Mouse (Mus musculus) cerebellum, adult 9-11 months (tissue): ENCODE measurements around the gene Gm9747.

Source experiments
- DNase-seq: peaks from one replicate; pipeline ENCODE4 v3.0.0; 2022

The Gm9747 gene

DNA sequence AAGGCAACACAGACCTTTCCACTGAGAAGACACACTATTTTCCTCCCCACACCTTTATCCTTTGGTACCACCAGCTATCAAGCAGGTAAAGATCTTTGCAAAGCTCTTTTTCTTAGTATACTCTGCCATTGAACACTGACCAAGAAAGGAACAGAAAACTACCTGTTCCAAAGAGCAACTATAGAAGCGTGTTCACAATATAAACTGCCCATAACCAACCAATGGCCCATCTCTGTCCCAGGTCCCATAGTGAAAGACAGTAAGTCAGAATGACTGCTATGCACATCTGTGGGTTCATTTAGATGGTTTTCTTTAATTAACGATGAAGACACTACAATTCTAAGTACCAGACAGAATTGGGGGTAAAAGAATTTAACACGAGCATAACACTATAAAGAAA, at the start of gene Gm9747:
Gene Gm9747 (plus strand): TSS at position 301 of the 400 bp plus-strand sequence.
- no peak for DNase-seq

DNA sequence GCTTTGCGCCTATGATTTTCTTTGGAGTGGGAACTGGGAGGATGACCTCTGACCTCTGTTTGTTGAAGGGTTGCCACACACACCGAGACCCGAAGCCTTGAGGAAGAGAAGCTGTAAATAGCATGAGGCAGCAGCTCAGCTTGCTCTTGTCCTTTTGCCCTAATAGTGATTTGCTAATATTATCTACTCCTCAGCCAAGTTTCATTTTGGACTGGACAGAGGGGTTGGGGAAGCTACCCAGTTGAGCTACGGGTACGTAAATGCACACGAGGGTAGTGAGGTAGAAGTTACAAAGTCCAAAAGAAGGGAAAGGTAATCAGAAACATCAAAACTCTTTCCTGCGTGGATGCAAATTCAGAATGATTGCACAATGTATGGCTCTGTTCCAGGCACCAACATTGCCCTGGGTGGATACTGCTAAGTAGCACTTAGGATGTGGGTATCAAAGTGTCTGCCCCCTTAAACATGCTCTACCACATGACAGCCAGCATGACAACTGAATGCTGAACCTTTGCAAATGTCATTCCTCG, 48.9 kb upstream of the Gm9747 start:
- DNase-seq: no peak

- DNase-seq: no peak
Measured at GRCm38 (mm10) chr1:82188549-82189231, 44.2 kb upstream of the Gm9747 start.

GRCm38 (mm10) chr1:82189516-82189915, 43.4 kb upstream of the Gm9747 start:
- DNase-seq: no peak

GRCm38 (mm10) chr1:82191579-82191978, 41.3 kb upstream of the Gm9747 start:
- no peak for DNase-seq

- no peak for DNase-seq
Measured at GRCm38 (mm10) chr1:82199918-82200317, 33.0 kb upstream of the Gm9747 start.

- no peak for DNase-seq
Measured at GRCm38 (mm10) chr1:82200636-82201035, 32.3 kb upstream of the Gm9747 start.

- no peak for DNase-seq
Measured at GRCm38 (mm10) chr1:82207511-82207910, 25.4 kb upstream of the Gm9747 start.

DNA sequence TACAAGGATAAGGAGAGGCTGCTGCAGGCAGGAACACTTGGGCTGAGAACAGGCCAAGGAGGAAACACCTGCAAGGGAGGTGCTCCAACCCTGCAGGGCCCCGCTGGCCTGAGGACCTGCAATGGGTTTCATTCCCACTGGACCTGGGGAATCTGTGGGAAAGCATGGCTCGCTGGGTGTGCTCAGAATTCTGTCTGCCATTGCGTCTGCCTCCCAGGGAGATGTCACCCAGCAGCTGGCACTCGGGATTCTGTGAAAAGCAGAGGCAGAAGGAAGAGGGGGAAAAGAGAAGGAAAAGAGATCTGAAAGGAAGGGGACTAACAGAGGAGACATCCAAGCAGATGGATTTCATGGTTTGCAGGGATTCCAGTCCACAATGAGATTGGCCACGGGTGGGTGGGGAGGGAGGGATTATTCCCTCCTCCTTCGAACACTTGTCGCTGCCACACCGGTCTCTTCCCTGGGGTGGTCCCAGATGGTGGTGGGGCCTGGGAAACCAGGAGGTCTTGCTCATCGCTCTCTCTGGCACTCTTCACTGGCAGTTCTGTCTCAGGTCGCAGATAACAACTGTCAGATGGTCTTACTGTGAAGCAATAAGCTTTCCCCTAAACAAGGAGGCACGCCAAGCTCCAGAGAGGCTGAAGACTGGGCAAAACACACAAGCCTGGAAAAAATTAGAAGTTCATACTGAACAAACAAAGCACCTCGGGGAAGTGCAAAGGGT, 12.1 kb upstream of the Gm9747 start:
- DNase-seq: no peak

DNA sequence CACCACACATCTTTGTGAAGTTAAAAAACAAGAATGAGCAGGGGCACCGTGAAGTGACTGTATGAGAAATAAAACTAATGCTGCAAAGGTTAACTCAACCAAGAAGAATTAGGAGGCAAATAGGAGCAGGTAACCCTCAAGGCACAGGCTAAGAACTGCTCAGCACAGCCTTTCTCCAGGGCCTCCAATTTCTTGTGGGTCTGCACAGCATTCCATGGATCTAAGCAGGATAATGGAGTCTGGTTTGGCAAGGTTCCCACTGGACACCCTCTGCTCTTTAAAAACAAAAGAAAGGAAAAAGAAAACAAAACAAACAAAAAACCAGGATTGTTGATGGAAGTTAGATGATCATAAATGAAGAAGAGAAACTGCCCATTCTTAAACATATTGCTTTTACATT, 11.4 kb upstream of the Gm9747 start:
- no peak for DNase-seq

- no peak for DNase-seq
Measured at GRCm38 (mm10) chr1:82223042-82223795, 9.7 kb upstream of the Gm9747 start.

DNA sequence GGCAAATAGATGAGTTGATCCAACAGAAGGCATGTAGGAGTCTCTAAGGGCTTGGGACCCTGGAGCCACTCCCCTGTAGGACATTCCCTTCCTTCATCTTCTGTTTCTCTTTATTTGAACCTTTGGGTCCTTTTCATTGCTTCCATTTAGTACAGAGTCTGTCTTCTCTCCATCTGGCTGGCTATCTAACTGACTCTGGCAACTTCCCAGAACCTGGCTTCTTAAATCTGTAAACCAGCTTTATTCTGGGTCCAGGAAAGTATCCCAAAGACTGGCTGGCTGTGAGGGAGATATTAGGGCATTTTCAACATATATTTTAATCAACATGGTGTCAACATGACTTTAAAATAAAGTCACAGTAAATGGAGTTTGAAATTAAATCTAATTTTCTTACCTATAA, 4.1 kb upstream of the Gm9747 start:
- DNase-seq: no peak

- DNase-seq: no peak
Measured at GRCm38 (mm10) chr1:82234616-82235015, 1.7 kb downstream of the Gm9747 start.

- no peak for DNase-seq
Measured at GRCm38 (mm10) chr1:82235455-82236104, 2.7 kb downstream of the Gm9747 start.

- DNase-seq: no peak
Measured at GRCm38 (mm10) chr1:82238245-82238644, 5.3 kb downstream of the Gm9747 start.

DNA sequence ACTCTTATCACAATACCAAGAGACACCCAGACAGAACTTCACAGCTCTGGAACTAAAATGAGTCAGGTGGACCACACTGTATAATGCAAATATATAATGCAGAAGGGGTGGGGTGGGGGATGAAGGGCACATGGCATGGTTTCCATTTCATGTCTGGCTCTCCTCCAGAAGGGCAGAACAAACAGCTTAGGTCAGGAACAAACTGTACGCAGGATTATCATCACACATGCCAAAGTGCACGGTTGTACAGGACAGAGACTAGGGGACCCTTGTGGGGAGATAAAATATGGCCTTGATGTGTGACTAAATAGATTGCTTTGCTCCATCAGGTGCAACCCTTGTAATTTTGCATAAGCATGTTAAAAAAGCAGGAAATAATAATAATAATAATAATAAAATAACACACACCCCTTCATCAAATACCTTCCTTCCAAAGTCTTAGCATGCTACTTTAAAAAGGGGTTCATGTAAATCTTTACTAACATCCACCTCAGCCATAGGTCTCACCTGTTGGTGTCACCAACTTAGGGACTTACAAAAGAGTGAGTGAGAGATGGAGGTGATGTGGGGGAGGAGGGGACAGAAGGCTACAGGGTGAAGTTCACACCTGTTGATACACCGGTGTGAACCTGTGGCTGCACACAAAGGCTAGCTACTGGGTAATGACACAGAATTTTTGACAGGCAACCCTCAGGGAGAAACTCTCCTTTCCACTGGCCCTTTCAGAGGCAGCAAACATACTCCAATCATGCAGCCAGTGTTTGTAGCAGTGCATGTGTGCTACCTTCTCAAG, 6.7 kb downstream of the Gm9747 start:
- no peak for DNase-seq

DNA sequence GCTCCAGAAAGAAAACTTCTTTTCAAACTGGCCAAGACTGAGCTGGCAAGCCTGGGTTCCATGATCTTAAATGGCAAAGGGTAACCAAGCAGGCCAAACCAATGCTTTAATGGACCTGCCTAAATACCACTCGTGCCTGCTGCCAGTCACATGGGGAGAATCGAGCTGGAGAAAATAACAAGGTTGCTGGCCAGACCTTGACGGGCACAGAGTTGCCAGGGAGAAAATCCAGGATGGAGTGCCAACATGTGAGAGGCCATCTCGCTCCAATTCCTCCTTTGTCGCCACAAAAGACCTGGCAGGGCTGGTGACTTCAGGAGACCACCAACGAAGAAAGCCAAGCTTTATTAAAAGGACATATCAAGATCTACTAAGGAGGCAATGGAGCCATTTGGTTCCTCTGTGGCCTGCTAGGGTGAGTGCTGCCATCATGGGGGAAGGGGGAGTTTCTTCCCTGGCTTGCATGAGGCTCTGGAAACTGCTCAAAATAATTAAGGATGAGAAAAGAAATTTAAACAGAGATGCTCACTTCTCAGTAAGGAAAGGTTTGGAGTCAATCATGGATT, 10.4 kb downstream of the Gm9747 start:
- DNase-seq: peak; percentile 72

- DNase-seq: no peak
Measured at GRCm38 (mm10) chr1:82245002-82245401, 12.1 kb downstream of the Gm9747 start.

DNA sequence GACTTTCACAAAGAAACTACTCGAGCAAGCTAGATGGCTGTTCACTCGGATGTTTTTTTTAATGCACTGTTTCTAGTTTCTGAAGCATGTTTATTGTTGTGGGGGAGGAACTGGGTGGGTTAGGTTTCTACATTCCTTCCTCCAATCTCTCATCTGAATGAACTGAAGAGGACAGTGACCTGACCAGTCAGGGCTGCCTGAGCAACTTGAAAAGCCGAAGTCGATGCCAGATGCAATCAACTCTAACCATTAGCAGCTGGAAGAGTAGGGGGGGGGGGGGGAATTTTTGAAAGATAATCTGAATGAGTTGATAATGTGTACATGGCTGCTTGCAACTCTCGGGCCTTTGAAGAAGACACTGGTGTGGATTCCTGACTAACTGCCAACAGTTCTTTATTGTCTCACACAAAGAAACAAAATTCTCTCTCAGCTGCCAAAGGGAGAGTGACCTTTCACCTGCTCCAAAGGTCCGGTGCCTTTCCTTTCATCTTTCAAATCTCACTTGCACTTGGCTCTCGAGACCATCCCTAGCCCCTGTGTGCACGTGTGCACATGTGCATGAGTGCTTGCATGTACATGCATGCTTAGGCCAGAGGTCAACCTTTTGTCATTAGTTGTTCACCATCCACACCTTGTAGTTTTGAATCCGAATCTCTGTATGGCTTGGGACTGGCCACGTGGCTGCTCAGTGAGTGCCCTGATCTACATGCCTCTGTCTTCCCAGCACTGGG, 14.5 kb downstream of the Gm9747 start:
- DNase-seq: no peak

- DNase-seq: no peak
Measured at GRCm38 (mm10) chr1:82253789-82254445, 21.0 kb downstream of the Gm9747 start.

- DNase-seq: no peak
Measured at GRCm38 (mm10) chr1:82257457-82257856, 24.5 kb downstream of the Gm9747 start.
